Mouse (Mus musculus): ENCODE data around the gene Olfr1406. TPM values are rescaled to one million over a fixed set of nuclear protein-coding genes. Genes with fewer than 3 reads are reported as not detected.
"Not testable (repeated sequence)": the region's sequence is repeated elsewhere in the genome, so short reads cannot be mapped to it uniquely, and the experiment has no call there.

The Olfr1406 gene
- not detected for total RNA-seq (2021)
- long read RNA-seq, result 0 reads

GRCm38 (mm10) chr1:173190540-173190939, at the start of gene Olfr1406:
Gene Olfr1406 (minus strand): TSS chr1:173190640.
- DNase-seq (ENCODE audit: low spot score in 2 of 2), result no peak

GRCm38 (mm10) chr1:173237004-173237403, 46.6 kb upstream of the Olfr1406 start:
- DNase-seq (ENCODE audit: low spot score in 2 of 2), result not testable (repeated sequence)

- DNase-seq (ENCODE audit: low spot score in 2 of 2), result no peak
Observed at GRCm38 (mm10) chr1:173227081-173227480, 36.6 kb upstream of the Olfr1406 start, which contains the start of gene Fcer1a. Gene Fcer1a (minus strand): TSS chr1:173227214.

GRCm38 (mm10) chr1:173216481-173216880, 26.0 kb upstream of the Olfr1406 start:
- no peak for DNase-seq (ENCODE audit: low spot score in 2 of 2)

GRCm38 (mm10) chr1:173212092-173212491, 21.7 kb upstream of the Olfr1406 start, which contains the start of gene Olfr1404:
Gene Olfr1404 (plus strand): TSS chr1:173212392.
- no peak for DNase-seq (ENCODE audit: low spot score in 2 of 2)

GRCm38 (mm10) chr1:173197508-173197907, 7.1 kb upstream of the Olfr1406 start, which contains the start of gene Olfr218:
Gene Olfr218 (plus strand): TSS chr1:173197808.
- no peak for DNase-seq (ENCODE audit: low spot score in 2 of 2)

GRCm38 (mm10) chr1:173196359-173196758, 5.9 kb upstream of the Olfr1406 start:
- no peak for DNase-seq (ENCODE audit: low spot score in 2 of 2)

GRCm38 (mm10) chr1:173192059-173192458, 1.6 kb upstream of the Olfr1406 start:
- no peak for DNase-seq (ENCODE audit: low spot score in 2 of 2)

GRCm38 (mm10) chr1:173174154-173174842, 16.1 kb downstream of the Olfr1406 start:
- DNase-seq (ENCODE audit: low spot score in 2 of 2), result no peak

GRCm38 (mm10) chr1:173137274-173137673, 53.2 kb downstream of the Olfr1406 start, which contains the start of gene Olfr1408:
Gene Olfr1408 (minus strand): TSS chr1:173137374.
- no peak for DNase-seq (ENCODE audit: low spot score in 2 of 2)

Other genes starting within 250 kb of the Olfr1406 start
- gene Olfr16, start 240.2 kb downstream of the Olfr1406 start, total RNA-seq (2021), result not detected
- not detected for gene Olfr1408, start 53.3 kb downstream of the Olfr1406 start, total RNA-seq (2021)
- gene Olfr218, start 7.2 kb upstream of the Olfr1406 start, total RNA-seq (2021), result not detected
- gene Olfr1404, start 21.8 kb upstream of the Olfr1406 start, total RNA-seq (2021), result not detected
- gene Fcer1a, start 36.6 kb upstream of the Olfr1406 start, total RNA-seq (2021), result not detected
- not detected for gene Olfr418, start 75.4 kb upstream of the Olfr1406 start, total RNA-seq (2021)
- not detected for gene Mptx2, start 87.1 kb upstream of the Olfr1406 start, total RNA-seq (2021)
- gene Ackr1, start 143.1 kb upstream of the Olfr1406 start, total RNA-seq (2021), result 10 to 100 TPM; 77.4 to 81.1 TPM
- 1 to 10 TPM; 3.5 to 5.4 TPM for gene Aim2, start 160.2 kb upstream of the Olfr1406 start, total RNA-seq (2021)
- gene Cadm3, start 177.1 kb upstream of the Olfr1406 start, total RNA-seq (2021), result 100 to 1,000 TPM; 324 to 348 TPM